Mouse (Mus musculus): Measurements from ENCODE around the gene Pla2g2f. TPM values are rescaled to one million over a fixed set of nuclear protein-coding genes. Genes with fewer than 3 reads are reported as not detected.

Gene Pla2g2f
- total RNA-seq, 1 experiment: 0.22 TPM

- TF ChIP-seq MAFK (IDR thresholded peaks at IDR 0.05; ENCODE audit: insufficient read depth, low read depth, low read length) (no peak), HCFC1 (IDR thresholded peaks at IDR 0.05; ENCODE audit: borderline replicate concordance, insufficient read depth, low read length) (no peak), ZNF384 (IDR thresholded peaks at IDR 0.05; ENCODE audit: low read depth, low read length) (no peak), CHD2 (IDR thresholded peaks at IDR 0.05; ENCODE audit: low read depth, low read length) (no peak)
- H3K27ac ChIP-seq (ENCODE audit: insufficient read depth, low read depth, low read length, poor library complexity, severe bottlenecking): no peak overlapping the region
- in situ Hi-C loops (cut with MboI; ENCODE audit: low sequenced_read_pairs in 2 of 2, unreplicated experiment in 2 of 2): no loop called here
These were observed 20.3 kb upstream of the Pla2g2f start for GRCm38 (mm10) chr4:138777417-138778407.

GRCm38 (mm10) chr4:138775435-138775834 lies 18.0 kb upstream of the Pla2g2f start, which contains the start of gene Pla2g2d:
Pla2g2d (plus strand) TSS chr4:138775735.
- Histone ChIP-seq H3K9me3 (ENCODE audit: control insufficient read depth, insufficient read depth, low read depth, low read length) (no peaks in the 10 kb centered on the region), H3K36me3 (ENCODE audit: control insufficient read depth, insufficient read depth, low read length, poor library complexity, severe bottlenecking) (no peaks in the 10 kb centered on the region), H3K4me3 (ENCODE audit: insufficient read depth in 1 of 2, low read depth in 1 of 2, low read length in 2 of 2, poor library complexity in 1 of 2, severe bottlenecking in 1 of 2) (no peak within 1 kb of the TSS), H3K4me1 (ENCODE audit: control insufficient read depth in 2 of 2, insufficient read depth in 2 of 2, low read length in 2 of 2, poor library complexity in 1 of 2) (no peaks in the 10 kb centered on the region; a peak in 1 of 4 replicates), H3K9ac (ENCODE audit: insufficient read depth, low read depth, low read length, poor library complexity, severe bottlenecking) (no peak within 1 kb of the TSS), H3K27ac (ENCODE audit: insufficient read depth, low read depth, low read length, poor library complexity, severe bottlenecking) (no peak within 1 kb of the TSS)
- TF ChIP-seq ZC3H11A (IDR thresholded peaks at IDR 0.05; ENCODE audit: borderline replicate concordance, low read depth, low read length): no peak
- no peak for TF ChIP-seq HCFC1 (IDR thresholded peaks at IDR 0.05; ENCODE audit: borderline replicate concordance, insufficient read depth, low read length)
- TF ChIP-seq MAFK (IDR thresholded peaks at IDR 0.05; ENCODE audit: insufficient read depth, low read depth, low read length): no peak
- no peak for TF ChIP-seq ZNF384 (IDR thresholded peaks at IDR 0.05; ENCODE audit: low read depth, low read length)
- TF ChIP-seq CHD2 (IDR thresholded peaks at IDR 0.05; ENCODE audit: low read depth, low read length): no peak
- DNase-seq (ENCODE audit: low read depth, low spot score): no peak
- in situ Hi-C loops (cut with MboI; ENCODE audit: low sequenced_read_pairs in 2 of 2, unreplicated experiment in 2 of 2): no loop called here

More at GRCm38 (mm10) chr4:138777417-138778407, 20.3 kb upstream of the Pla2g2f start:
- H3K4me3 ChIP-seq (ENCODE audit: insufficient read depth in 1 of 2, low read depth in 1 of 2, low read length in 2 of 2, poor library complexity in 1 of 2, severe bottlenecking in 1 of 2): no peak overlapping the region
- no peaks in the 10 kb centered on the region for H3K9me3 ChIP-seq (ENCODE audit: control insufficient read depth, insufficient read depth, low read depth, low read length)
- H3K36me3 ChIP-seq (ENCODE audit: control insufficient read depth, insufficient read depth, low read length, poor library complexity, severe bottlenecking): no peaks in the 10 kb centered on the region
- DNase-seq (ENCODE audit: low read depth, low spot score): no peak
- H3K4me1 ChIP-seq (ENCODE audit: control insufficient read depth in 2 of 2, insufficient read depth in 2 of 2, low read length in 2 of 2, poor library complexity in 1 of 2): no peaks in the 10 kb centered on the region; a peak in 1 of 4 replicates
- no peak overlapping the region for H3K9ac ChIP-seq (ENCODE audit: insufficient read depth, low read depth, low read length, poor library complexity, severe bottlenecking)

GRCm38 (mm10) chr4:138772386-138772785 lies 15.0 kb upstream of the Pla2g2f start:
- TF ChIP-seq MAFK (IDR thresholded peaks at IDR 0.05; ENCODE audit: insufficient read depth, low read depth, low read length) (no peak), HCFC1 (IDR thresholded peaks at IDR 0.05; ENCODE audit: borderline replicate concordance, insufficient read depth, low read length) (no peak), CHD2 (IDR thresholded peaks at IDR 0.05; ENCODE audit: low read depth, low read length) (no peak), ZNF384 (IDR thresholded peaks at IDR 0.05; ENCODE audit: low read depth, low read length) (no peak), ZC3H11A (IDR thresholded peaks at IDR 0.05; ENCODE audit: borderline replicate concordance, low read depth, low read length) (no peak)
- H3K4me3 ChIP-seq (ENCODE audit: insufficient read depth in 1 of 2, low read depth in 1 of 2, low read length in 2 of 2, poor library complexity in 1 of 2, severe bottlenecking in 1 of 2): no peak overlapping the region
- no peaks in the 10 kb centered on the region; a peak in 1 of 4 replicates for H3K4me1 ChIP-seq (ENCODE audit: control insufficient read depth in 2 of 2, insufficient read depth in 2 of 2, low read length in 2 of 2, poor library complexity in 1 of 2)
- no peak overlapping the region; the same call in 1 of the 2 replicates for H3K27ac ChIP-seq (ENCODE audit: insufficient read depth, low read depth, low read length, poor library complexity, severe bottlenecking)
- in situ Hi-C loops (cut with MboI; ENCODE audit: low sequenced_read_pairs in 2 of 2, unreplicated experiment in 2 of 2): no loop called here
- no peaks in the 10 kb centered on the region for H3K9me3 ChIP-seq (ENCODE audit: control insufficient read depth, insufficient read depth, low read depth, low read length)
- no peaks in the 10 kb centered on the region for H3K36me3 ChIP-seq (ENCODE audit: control insufficient read depth, insufficient read depth, low read length, poor library complexity, severe bottlenecking)
- DNase-seq (ENCODE audit: low read depth, low spot score): no peak
- H3K9ac ChIP-seq (ENCODE audit: insufficient read depth, low read depth, low read length, poor library complexity, severe bottlenecking): no peak overlapping the region

GRCm38 (mm10) chr4:138771970-138772369 lies 14.5 kb upstream of the Pla2g2f start:
- Histone ChIP-seq H3K36me3 (ENCODE audit: control insufficient read depth, insufficient read depth, low read length, poor library complexity, severe bottlenecking) (no peaks in the 10 kb centered on the region), H3K4me1 (ENCODE audit: control insufficient read depth in 2 of 2, insufficient read depth in 2 of 2, low read length in 2 of 2, poor library complexity in 1 of 2) (no peaks in the 10 kb centered on the region; a peak in 1 of 4 replicates), H3K9me3 (ENCODE audit: control insufficient read depth, insufficient read depth, low read depth, low read length) (no peaks in the 10 kb centered on the region), H3K27ac (ENCODE audit: insufficient read depth, low read depth, low read length, poor library complexity, severe bottlenecking) (no peak overlapping the region), H3K4me3 (ENCODE audit: insufficient read depth in 1 of 2, low read depth in 1 of 2, low read length in 2 of 2, poor library complexity in 1 of 2, severe bottlenecking in 1 of 2) (no peak overlapping the region), H3K9ac (ENCODE audit: insufficient read depth, low read depth, low read length, poor library complexity, severe bottlenecking) (no peak overlapping the region)
- in situ Hi-C loops (cut with MboI; ENCODE audit: low sequenced_read_pairs in 2 of 2, unreplicated experiment in 2 of 2): no loop called here
- TF ChIP-seq HCFC1 (IDR thresholded peaks at IDR 0.05; ENCODE audit: borderline replicate concordance, insufficient read depth, low read length) (no peak), ZNF384 (IDR thresholded peaks at IDR 0.05; ENCODE audit: low read depth, low read length) (no peak), CHD2 (IDR thresholded peaks at IDR 0.05; ENCODE audit: low read depth, low read length) (no peak), MAFK (IDR thresholded peaks at IDR 0.05; ENCODE audit: insufficient read depth, low read depth, low read length) (no peak)
- no peak for DNase-seq (ENCODE audit: low read depth, low spot score)
